Mouse (Mus musculus): ENCODE data around the gene Uap1.
"Not testable (repeated sequence)": the region's sequence is repeated elsewhere in the genome, so short reads cannot be mapped to it uniquely, and the experiment has no call there.

The Uap1 gene

GRCm38 (mm10) chr1:170111651-170112226 is 63.0 kb downstream of the Uap1 start:
- DNase-seq (ENCODE audit: low spot score), result no peak

GRCm38 (mm10) chr1:170110516-170111332 is 64.0 kb downstream of the Uap1 start, which contains the start of gene Ddr2:
Gene Ddr2 (minus strand): TSS chr1:170110762.
- no peak for DNase-seq (ENCODE audit: low spot score)

- no peak for DNase-seq (ENCODE audit: low spot score)
Observed at GRCm38 (mm10) chr1:170109776-170110515, 64.8 kb downstream of the Uap1 start.

GRCm38 (mm10) chr1:170102814-170103213 is 71.9 kb downstream of the Uap1 start:
- DNase-seq (ENCODE audit: low spot score), result not testable (repeated sequence)

Measured in urinary bladder, postnatal 10 days (tissue).